Mouse (Mus musculus) liver, embryonic 14.5 days (tissue): ENCODE measurements around the gene Pofut1.

Experiments used
- CTCF ChIP-seq: IDR thresholded peaks from 2 replicates; pipeline ENCODE4 v1.5.1; 2016; ENCODE audit warnings: antibody characterized with exemption, low read depth, control low read depth
- EP300 ChIP-seq: IDR thresholded peaks from 2 replicates; pipeline ENCODE4 v1.6.1; 2016; ENCODE audit warnings: antibody characterized with exemption, low read depth

- no peak for TF ChIP-seq CTCF
- no peak for TF ChIP-seq EP300
Observed at GRCm38 (mm10) chr2:153259030-153259863, 17.9 kb downstream of the Pofut1 start.
